Mouse (Mus musculus): ENCODE results near the gene Trex1. TPM values are rescaled to one million over a fixed set of nuclear protein-coding genes. Genes with fewer than 3 reads are reported as not detected.

Gene Trex1
- polyA plus RNA-seq (2014; fragmentation: Nextera tagmentation; extraction: Ambion mirVana), result 15.3 and 18.8 TPM in 2 replicates

DNA sequence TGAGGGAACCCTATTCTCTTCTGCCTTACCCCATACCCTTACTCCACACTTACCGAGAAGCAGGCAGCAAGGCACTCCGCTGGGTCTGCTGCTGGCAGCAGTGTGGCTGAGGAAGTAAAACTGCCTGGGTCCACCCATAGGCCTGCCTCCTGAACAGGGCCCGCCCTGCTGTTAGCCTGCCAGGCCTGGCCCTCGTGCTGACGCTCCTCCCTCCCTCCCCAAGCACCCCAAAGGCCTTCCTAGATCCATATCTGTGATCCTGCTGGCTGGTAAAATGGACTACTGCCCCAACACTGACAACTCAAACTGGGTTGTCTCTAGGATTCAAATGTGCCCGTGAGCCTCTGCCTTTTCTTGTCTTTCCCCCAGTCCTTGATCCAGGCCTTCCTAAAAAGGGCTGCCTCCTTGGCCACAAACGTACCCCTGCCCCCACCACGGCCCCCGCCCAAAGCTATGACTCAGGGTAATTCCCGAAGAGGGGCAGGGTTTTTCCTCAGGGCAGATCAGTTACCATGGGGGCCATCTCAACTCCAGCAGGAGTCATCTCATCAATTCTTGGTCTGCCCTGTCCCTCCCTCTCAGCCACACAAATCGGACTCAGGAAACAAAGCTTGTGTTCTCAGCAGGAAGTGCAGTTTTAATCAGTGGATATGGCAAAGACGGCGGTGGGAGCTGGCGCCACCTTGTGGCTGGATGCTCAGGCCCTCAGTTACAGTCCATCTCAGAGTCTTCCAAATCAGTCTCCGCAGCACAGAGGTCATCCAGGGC lies at the start of gene Trex1:
Gene Trex1, minus strand, starts transcription at position 599 of the 768 bp plus-strand sequence.
- peak within 1 kb of the TSS; percentile 27 for H3K4me3 ChIP-seq (replicated peaks; ENCODE audit: low read depth, low read length)
- H3K27ac ChIP-seq (replicated peaks; ENCODE audit: low read depth, low read length), result peak within 1 kb of the TSS; percentile 86
- H3K9me3 ChIP-seq (ENCODE audit: control insufficient read depth, low read length), result no peaks in the 10 kb centered on the region
- peak; percentile 62 for ATAC-seq (ENCODE audit: low FRiP score, low TSS enrichment)
- H3K4me1 ChIP-seq (ENCODE audit: control insufficient read depth, insufficient read depth, low read length), result peaks cover 15% of the 10 kb centered on the region
- no peaks in the 10 kb centered on the region for H3K27me3 ChIP-seq (ENCODE audit: control insufficient read depth, insufficient read depth, low read length)
- WGBS, result 30% methylated on average over 15 of the region's 15 CpGs
- H3K36me3 ChIP-seq (ENCODE audit: control insufficient read depth, insufficient read depth, low read length), result peaks cover 57% of the 10 kb centered on the region
- DNase-seq, result peak; percentile 90
- peak within 1 kb of the TSS; percentile 68 for H3K9ac ChIP-seq (replicated peaks; ENCODE audit: low read length)
- peak within 1 kb of the TSS; percentile 61 for H3K4me2 ChIP-seq (ENCODE audit: low read length)

DNA sequence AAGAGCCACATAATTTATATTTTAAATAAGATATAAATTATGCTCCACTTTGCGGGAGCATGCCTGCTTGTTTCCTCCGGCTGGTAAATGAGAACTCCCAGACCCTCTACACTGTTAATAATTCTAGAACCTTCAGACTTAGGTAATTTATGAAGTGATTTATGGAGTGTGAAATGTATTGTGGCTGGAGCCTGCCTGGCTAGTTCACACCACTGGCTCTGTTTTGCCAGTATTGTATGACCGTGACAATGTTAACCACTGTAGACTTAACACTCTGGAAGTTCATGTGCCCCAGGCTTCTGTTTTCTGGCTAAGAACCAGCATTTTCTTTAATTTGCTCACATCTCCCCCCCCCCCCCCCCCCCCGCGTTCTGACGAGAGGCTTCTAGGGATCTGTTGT lies 47.8 kb upstream of the Trex1 start:
- Histone ChIP-seq H3K9me3 (ENCODE audit: control insufficient read depth, low read length) (no peaks in the 10 kb centered on the region), H3K27me3 (ENCODE audit: control insufficient read depth, insufficient read depth, low read length) (no peaks in the 10 kb centered on the region), H3K4me2 (ENCODE audit: low read length) (no peak overlapping the region), H3K4me3 (replicated peaks; ENCODE audit: low read depth, low read length) (no peak overlapping the region), H3K9ac (replicated peaks; ENCODE audit: low read length) (no peak overlapping the region), H3K27ac (replicated peaks; ENCODE audit: low read depth, low read length) (no peak overlapping the region), H3K36me3 (ENCODE audit: control insufficient read depth, insufficient read depth, low read length) (peaks cover 99% of the 10 kb centered on the region), H3K4me1 (ENCODE audit: control insufficient read depth, insufficient read depth, low read length) (no peaks in the 10 kb centered on the region; the same call in 1 of the 2 replicates)
- WGBS, result 92% methylated on average over 6 of the region's 6 CpGs
- ATAC-seq (ENCODE audit: low FRiP score, low TSS enrichment), result no peak
- no peak for DNase-seq

DNA sequence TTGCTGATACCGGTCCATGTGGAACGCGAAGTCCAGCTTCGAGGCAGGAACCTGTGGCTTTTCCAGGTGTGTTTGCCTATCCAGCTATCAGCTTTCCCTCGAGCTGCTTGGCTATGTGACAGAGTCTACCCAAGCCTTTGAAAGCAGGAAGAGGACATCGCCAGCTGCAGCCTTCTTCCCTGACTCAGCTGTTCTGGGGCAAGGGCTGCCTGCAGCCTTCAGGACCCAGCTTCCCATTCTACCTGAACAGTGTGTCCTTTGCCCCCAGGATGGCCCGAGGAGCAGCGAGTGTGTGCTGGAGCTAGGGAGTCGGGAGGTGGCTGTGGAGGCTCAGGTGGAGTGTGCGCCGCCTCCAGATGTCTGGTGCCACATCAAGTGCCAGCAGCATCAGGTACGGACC lies 46.1 kb upstream of the Trex1 start:
- ATAC-seq (ENCODE audit: low FRiP score, low TSS enrichment) (no peak), DNase-seq (no peak)
- H3K4me2 ChIP-seq (ENCODE audit: low read length), result no peak overlapping the region
- WGBS, result 96% methylated on average over 12 of the region's 12 CpGs
- H3K27ac ChIP-seq (replicated peaks; ENCODE audit: low read depth, low read length), result no peak overlapping the region
- H3K27me3 ChIP-seq (ENCODE audit: control insufficient read depth, insufficient read depth, low read length), result no peaks in the 10 kb centered on the region
- H3K36me3 ChIP-seq (ENCODE audit: control insufficient read depth, insufficient read depth, low read length), result peaks cover 95% of the 10 kb centered on the region
- H3K9me3 ChIP-seq (ENCODE audit: control insufficient read depth, low read length), result no peaks in the 10 kb centered on the region
- no peaks in the 10 kb centered on the region; the same call in 1 of the 2 replicates for H3K4me1 ChIP-seq (ENCODE audit: control insufficient read depth, insufficient read depth, low read length)
- H3K4me3 ChIP-seq (replicated peaks; ENCODE audit: low read depth, low read length), result no peak overlapping the region
- H3K9ac ChIP-seq (replicated peaks; ENCODE audit: low read length), result no peak overlapping the region

DNA sequence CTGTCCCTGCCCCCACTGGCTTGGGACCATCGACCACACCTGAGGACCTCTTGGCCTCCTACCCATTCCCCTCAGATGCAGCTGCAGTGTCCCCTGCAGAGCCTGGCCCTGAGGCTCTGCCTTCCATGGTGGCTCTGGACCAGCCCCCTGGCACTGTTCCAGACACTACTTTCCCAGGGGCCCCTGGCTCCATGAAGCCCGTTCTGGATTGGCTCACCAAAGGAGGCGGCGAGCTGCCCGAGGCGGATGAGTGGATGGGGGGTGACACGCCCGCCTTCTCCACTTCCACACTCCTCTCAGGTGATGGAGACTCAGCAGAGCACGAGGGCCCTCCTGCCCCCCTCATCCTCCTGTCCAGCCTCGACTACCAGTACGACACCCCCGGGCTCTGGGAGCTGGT lies 45.5 kb upstream of the Trex1 start:
- Histone ChIP-seq H3K9me3 (ENCODE audit: control insufficient read depth, low read length) (no peaks in the 10 kb centered on the region), H3K9ac (replicated peaks; ENCODE audit: low read length) (no peak overlapping the region), H3K4me3 (replicated peaks; ENCODE audit: low read depth, low read length) (no peak overlapping the region), H3K27ac (replicated peaks; ENCODE audit: low read depth, low read length) (no peak overlapping the region), H3K4me1 (ENCODE audit: control insufficient read depth, insufficient read depth, low read length) (no peaks in the 10 kb centered on the region; the same call in 1 of the 2 replicates), H3K4me2 (ENCODE audit: low read length) (no peak overlapping the region), H3K36me3 (ENCODE audit: control insufficient read depth, insufficient read depth, low read length) (peaks cover 95% of the 10 kb centered on the region), H3K27me3 (ENCODE audit: control insufficient read depth, insufficient read depth, low read length) (no peaks in the 10 kb centered on the region)
- 78% methylated on average over 12 of the region's 12 CpGs for WGBS
- ATAC-seq (ENCODE audit: low FRiP score, low TSS enrichment) (0 out of 2 replicates have a peak, but pooled peaks have one; percentile 41), DNase-seq (peak; percentile 64)

DNA sequence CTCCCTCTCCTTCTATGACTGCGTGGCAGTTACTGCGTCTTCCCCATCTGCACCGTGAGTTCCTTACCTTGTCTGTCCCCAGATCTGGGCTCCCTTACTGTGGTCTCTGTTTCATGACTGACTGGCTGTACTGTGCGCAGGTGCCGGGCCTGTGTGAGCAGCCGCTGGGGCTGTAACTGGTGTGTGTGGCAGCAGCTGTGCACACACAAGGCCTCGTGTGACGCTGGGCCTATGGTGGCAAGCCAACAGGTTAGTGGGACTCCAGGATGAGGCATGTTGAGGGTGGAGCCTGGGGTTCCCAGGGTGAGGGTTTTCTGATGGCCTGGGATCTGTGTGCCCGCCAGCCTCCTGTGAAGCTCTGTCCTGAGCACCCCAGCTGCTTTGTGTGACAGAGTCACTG lies 44.5 kb upstream of the Trex1 start:
- Histone ChIP-seq H3K36me3 (ENCODE audit: control insufficient read depth, insufficient read depth, low read length) (peaks cover 95% of the 10 kb centered on the region), H3K9ac (replicated peaks; ENCODE audit: low read length) (no peak overlapping the region), H3K4me3 (replicated peaks; ENCODE audit: low read depth, low read length) (no peak overlapping the region), H3K9me3 (ENCODE audit: control insufficient read depth, low read length) (no peaks in the 10 kb centered on the region), H3K27me3 (ENCODE audit: control insufficient read depth, insufficient read depth, low read length) (no peaks in the 10 kb centered on the region), H3K27ac (replicated peaks; ENCODE audit: low read depth, low read length) (no peak overlapping the region), H3K4me1 (ENCODE audit: control insufficient read depth, insufficient read depth, low read length) (peaks cover 4% of the 10 kb centered on the region), H3K4me2 (ENCODE audit: low read length) (no peak overlapping the region)
- WGBS, result 91% methylated on average over 9 of the region's 9 CpGs
- DNase-seq (no peak), ATAC-seq (ENCODE audit: low FRiP score, low TSS enrichment) (no peak)

GRCm38 (mm10) chr9:109103250-109103649 lies 43.7 kb upstream of the Trex1 start:
- Histone ChIP-seq H3K4me1 (ENCODE audit: control insufficient read depth, insufficient read depth, low read length) (peaks cover 12% of the 10 kb centered on the region), H3K27me3 (ENCODE audit: control insufficient read depth, insufficient read depth, low read length) (no peaks in the 10 kb centered on the region), H3K27ac (replicated peaks; ENCODE audit: low read depth, low read length) (no peak overlapping the region), H3K4me2 (ENCODE audit: low read length) (no peak overlapping the region), H3K36me3 (ENCODE audit: control insufficient read depth, insufficient read depth, low read length) (peaks cover 86% of the 10 kb centered on the region), H3K4me3 (replicated peaks; ENCODE audit: low read depth, low read length) (no peak overlapping the region), H3K9me3 (ENCODE audit: control insufficient read depth, low read length) (no peaks in the 10 kb centered on the region), H3K9ac (replicated peaks; ENCODE audit: low read length) (no peak overlapping the region)
- ATAC-seq (ENCODE audit: low FRiP score, low TSS enrichment) (no peak), DNase-seq (no peak)
- 82% methylated on average over 7 of the region's 7 CpGs for WGBS

GRCm38 (mm10) chr9:109102541-109102940 lies 43.0 kb upstream of the Trex1 start:
- Histone ChIP-seq H3K27ac (replicated peaks; ENCODE audit: low read depth, low read length) (no peak overlapping the region), H3K9ac (replicated peaks; ENCODE audit: low read length) (no peak overlapping the region), H3K27me3 (ENCODE audit: control insufficient read depth, insufficient read depth, low read length) (no peaks in the 10 kb centered on the region), H3K4me3 (replicated peaks; ENCODE audit: low read depth, low read length) (no peak overlapping the region), H3K4me1 (ENCODE audit: control insufficient read depth, insufficient read depth, low read length) (peaks cover 19% of the 10 kb centered on the region), H3K9me3 (ENCODE audit: control insufficient read depth, low read length) (no peaks in the 10 kb centered on the region), H3K4me2 (ENCODE audit: low read length) (no peak overlapping the region), H3K36me3 (ENCODE audit: control insufficient read depth, insufficient read depth, low read length) (peaks cover 80% of the 10 kb centered on the region)
- 93% methylated on average over 3 of the region's 3 CpGs for WGBS
- DNase-seq, result no peak
- no peak for ATAC-seq (ENCODE audit: low FRiP score, low TSS enrichment)

DNA sequence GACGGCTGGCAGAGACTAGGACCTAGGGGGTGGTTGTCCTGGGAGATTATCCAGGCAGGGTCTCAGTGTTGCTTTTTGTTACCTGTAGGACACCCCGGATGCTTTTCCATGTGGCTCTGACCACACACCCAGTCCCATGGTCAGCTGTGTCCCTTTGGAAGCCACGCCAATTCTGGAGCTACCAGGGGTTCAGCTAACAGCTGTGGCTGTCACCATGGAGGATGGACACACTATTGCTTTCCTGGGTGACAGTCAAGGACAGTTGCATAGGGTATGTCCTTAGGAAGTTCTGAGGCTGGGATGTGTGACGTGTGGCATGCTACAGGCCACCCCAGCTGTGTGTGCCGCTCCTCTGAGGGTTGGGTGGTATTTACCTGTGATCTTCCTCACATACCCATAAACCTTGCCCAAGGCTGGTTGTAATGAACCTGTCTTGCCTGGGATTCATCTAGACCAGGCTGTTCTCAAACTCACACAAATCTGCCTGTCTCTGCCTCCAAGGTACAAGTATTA lies 42.5 kb upstream of the Trex1 start:
- H3K9me3 ChIP-seq (ENCODE audit: control insufficient read depth, low read length), result no peaks in the 10 kb centered on the region
- no peaks in the 10 kb centered on the region for H3K27me3 ChIP-seq (ENCODE audit: control insufficient read depth, insufficient read depth, low read length)
- H3K27ac ChIP-seq (replicated peaks; ENCODE audit: low read depth, low read length), result no peak overlapping the region
- ATAC-seq (ENCODE audit: low FRiP score, low TSS enrichment), result no peak
- H3K4me3 ChIP-seq (replicated peaks; ENCODE audit: low read depth, low read length), result no peak overlapping the region
- peaks cover 25% of the 10 kb centered on the region for H3K4me1 ChIP-seq (ENCODE audit: control insufficient read depth, insufficient read depth, low read length)
- no peak overlapping the region for H3K9ac ChIP-seq (replicated peaks; ENCODE audit: low read length)
- 89% methylated on average over 5 of the region's 5 CpGs for WGBS
- no peak for DNase-seq
- H3K4me2 ChIP-seq (ENCODE audit: low read length), result no peak overlapping the region
- H3K36me3 ChIP-seq (ENCODE audit: control insufficient read depth, insufficient read depth, low read length), result peaks cover 75% of the 10 kb centered on the region

Measured in midbrain, embryonic 14.5 days (tissue).